Comparison of ENCODE assay signal across 8 mouse cellular contexts in the genomic region with DNA sequence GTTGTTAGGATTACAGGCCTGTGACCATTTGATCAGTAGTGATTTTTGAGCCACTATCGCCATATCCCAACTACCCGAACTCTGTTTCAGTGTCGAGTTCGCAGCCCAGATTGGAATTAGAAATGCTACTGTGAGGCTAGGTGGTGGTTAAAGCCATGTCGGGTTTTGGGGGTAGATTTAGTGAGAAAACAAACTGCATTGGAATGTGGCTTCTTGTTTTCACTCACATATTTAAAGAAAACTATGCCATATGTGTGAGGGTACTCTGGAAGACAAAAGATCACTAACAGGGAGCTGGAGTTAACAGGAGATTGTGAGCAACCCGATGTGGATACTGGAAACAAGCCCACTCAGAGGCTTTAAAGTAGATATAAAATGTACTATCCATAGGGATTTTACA. TPM values are rescaled to one million over a fixed set of nuclear protein-coding genes. Genes with fewer than 3 reads are reported as not detected.
DNase-seq lines count a peak whose midpoint lies in the region; ATAC-seq lines count a peak whose summit lies in the region.

No protein-coding gene starts in this region.

- H3K27me3 ChIP-seq in neural tube, embryonic 11.5 days (ENCODE audit: control insufficient read depth, insufficient read depth, low read length) = no peaks in the 10 kb centered on the region
- H3K27me3 ChIP-seq in forebrain, embryonic 12.5 days = no peaks in the 10 kb centered on the region
- no peaks in the 10 kb centered on the region for H3K27me3 ChIP-seq in limb, embryonic 15.5 days
- H3K27me3 ChIP-seq in stomach, embryonic 15.5 days (replicated peaks) = no peaks in the 10 kb centered on the region

- 10% methylated on average over 6 of the region's 6 CpGs for WGBS in neural tube, embryonic 11.5 days
- 8% methylated on average over 6 of the region's 6 CpGs for WGBS in forebrain, embryonic 12.5 days
- 6% methylated on average over 6 of the region's 6 CpGs for WGBS in limb, embryonic 15.5 days
- WGBS in stomach, embryonic 15.5 days = 5% methylated on average over 6 of the region's 6 CpGs

- ATAC-seq in neural tube, embryonic 11.5 days (ENCODE audit: insufficient read depth, low FRiP score, low TSS enrichment) = no peak
- ATAC-seq in forebrain, embryonic 12.5 days (ENCODE audit: low FRiP score) = no peak
- ATAC-seq in limb, embryonic 15.5 days (ENCODE audit: insufficient number of reproducible peaks, low FRiP score, low TSS enrichment, low read depth) = no peak
- ATAC-seq in stomach, embryonic 15.5 days (ENCODE audit: insufficient read depth, low FRiP score, low read depth) = no peak

- H3K27ac ChIP-seq in neural tube, embryonic 11.5 days (ENCODE audit: low read depth, low read length) = no peak overlapping the region
- H3K27ac ChIP-seq in forebrain, embryonic 12.5 days = no peak overlapping the region
- 0 out of 2 replicates have a peak overlapping the region, but pooled peaks have one; percentile 94 for H3K27ac ChIP-seq in limb, embryonic 15.5 days
- H3K27ac ChIP-seq in stomach, embryonic 15.5 days = no peak overlapping the region

- peak overlapping the region; percentile 92 for H3K9ac ChIP-seq in neural tube, embryonic 11.5 days (ENCODE audit: low read length)
- H3K9ac ChIP-seq in forebrain, embryonic 12.5 days = peak overlapping the region; percentile 92
- H3K9ac ChIP-seq in limb, embryonic 15.5 days = peak overlapping the region; percentile 99
- H3K9ac ChIP-seq in stomach, embryonic 15.5 days = peak overlapping the region; percentile 90; the same call in 1 of the 2 replicates

- peaks cover 10% of the 10 kb centered on the region for H3K36me3 ChIP-seq in neural tube, embryonic 11.5 days (ENCODE audit: control insufficient read depth, insufficient read depth, low read length)
- peaks cover 42% of the 10 kb centered on the region for H3K36me3 ChIP-seq in forebrain, embryonic 12.5 days (replicated peaks)
- H3K36me3 ChIP-seq in limb, embryonic 15.5 days = peaks cover 32% of the 10 kb centered on the region
- peaks cover 17% of the 10 kb centered on the region for H3K36me3 ChIP-seq in stomach, embryonic 15.5 days

- intact Hi-C loops in gastrocnemius, postnatal 14 days (cut with DNase I; ENCODE audit: low total_unique reads) = no loop called here

- peak overlapping the region; percentile 84 for H3K4me3 ChIP-seq in neural tube, embryonic 11.5 days (ENCODE audit: low read depth, low read length)
- peak overlapping the region; percentile 84 for H3K4me3 ChIP-seq in forebrain, embryonic 12.5 days (replicated peaks)
- peak overlapping the region; percentile 91 for H3K4me3 ChIP-seq in limb, embryonic 15.5 days
- peak overlapping the region; percentile 84 for H3K4me3 ChIP-seq in stomach, embryonic 15.5 days (replicated peaks)

- peaks cover 15% of the 10 kb centered on the region; the same call in 1 of the 2 replicates for H3K4me1 ChIP-seq in neural tube, embryonic 11.5 days (ENCODE audit: control insufficient read depth, insufficient read depth, low read length)
- peaks cover 25% of the 10 kb centered on the region for H3K4me1 ChIP-seq in forebrain, embryonic 12.5 days
- peaks cover 12% of the 10 kb centered on the region for H3K4me1 ChIP-seq in limb, embryonic 15.5 days
- peaks cover 11% of the 10 kb centered on the region; the same call in 1 of the 2 replicates for H3K4me1 ChIP-seq in stomach, embryonic 15.5 days

- no peaks in the 10 kb centered on the region for H3K9me3 ChIP-seq in neural tube, embryonic 11.5 days (ENCODE audit: control insufficient read depth, low read length)
- no peaks in the 10 kb centered on the region for H3K9me3 ChIP-seq in forebrain, embryonic 12.5 days
- no peaks in the 10 kb centered on the region for H3K9me3 ChIP-seq in limb, embryonic 15.5 days
- H3K9me3 ChIP-seq in stomach, embryonic 15.5 days = no peaks in the 10 kb centered on the region

- H3K4me2 ChIP-seq in neural tube, embryonic 11.5 days (ENCODE audit: low read depth) = peak overlapping the region; percentile 76
- H3K4me2 ChIP-seq in forebrain, embryonic 12.5 days = peak overlapping the region; percentile 75
- peak overlapping the region; percentile 63 for H3K4me2 ChIP-seq in limb, embryonic 15.5 days
- H3K4me2 ChIP-seq in stomach, embryonic 15.5 days = peak overlapping the region; percentile 54

- DNase-seq in neural tube, embryonic 11.5 days (ENCODE audit: low spot score) = no peak
- DNase-seq in neural tube, embryonic 10.5 days (ENCODE audit: extremely low spot score, low spot score) = no peak
- DNase-seq in yolk sac, embryonic 10.5 days (ENCODE audit: low spot score) = no peak
- no peak for DNase-seq in gastrocnemius, postnatal 14 days
- no peak for DNase-seq in adrenal gland, adult 2 months

RNA-seq across cellular contexts. Expression of gene 4931406C07Rik, which starts 1.0 kb away (rescaled TPM):
- polyA plus RNA-seq in neural tube, embryonic 11.5 days (2014; fragmentation: Nextera tagmentation; extraction: Ambion mirVana) = 6.3 and 7.3 TPM in 2 replicates
- polyA plus RNA-seq in forebrain, embryonic 12.5 days (2016; fragmentation: Nextera tagmentation; extraction: Ambion mirVana) = 7.0 and 8.9 TPM in 2 replicates
- 8.0 and 10.1 TPM in 2 replicates for polyA plus RNA-seq in limb, embryonic 15.5 days (2015; fragmentation: Nextera tagmentation; extraction: Ambion mirVana)
- polyA plus RNA-seq in stomach, embryonic 15.5 days (2015; fragmentation: Nextera tagmentation; extraction: Ambion mirVana) = 8.8 and 10.1 TPM in 2 replicates
- total RNA-seq in gastrocnemius, postnatal 14 days (2021) = 1 to 10 TPM; 5.9 to 6.7 TPM
- total RNA-seq in adrenal gland, adult 2 months (2021) = 100 to 1,000 TPM; 124 to 126 TPM
- 9.8 and 10.6 TPM in 2 replicates for polyA plus RNA-seq in adrenal gland, adult 2 months (2012; rRNA removed)

RNA-seq across cellular contexts. Expression of gene Taf1d, which starts 1.2 kb away (rescaled TPM):
- polyA plus RNA-seq in neural tube, embryonic 11.5 days (2014; fragmentation: Nextera tagmentation; extraction: Ambion mirVana) = 59.7 and 61.1 TPM in 2 replicates
- polyA plus RNA-seq in forebrain, embryonic 12.5 days (2016; fragmentation: Nextera tagmentation; extraction: Ambion mirVana) = 65.4 and 74.9 TPM in 2 replicates
- polyA plus RNA-seq in limb, embryonic 15.5 days (2015; fragmentation: Nextera tagmentation; extraction: Ambion mirVana) = 56.7 and 68.4 TPM in 2 replicates
- polyA plus RNA-seq in stomach, embryonic 15.5 days (2015; fragmentation: Nextera tagmentation; extraction: Ambion mirVana) = 76.6 and 81.1 TPM in 2 replicates
- total RNA-seq in gastrocnemius, postnatal 14 days (2021) = 10 to 100 TPM; 48.3 to 55.4 TPM
- total RNA-seq in adrenal gland, adult 2 months (2021) = 100 to 1,000 TPM in 1 of 2 experiments, 10 to 100 TPM in 1; 76.4 to 128 TPM
- polyA plus RNA-seq in adrenal gland, adult 2 months (2012; rRNA removed) = 2.7 and 3.0 TPM in 2 replicates

RNA-seq across cellular contexts. Expression of gene Med17, which starts 27.5 kb away (rescaled TPM):
- 47.9 and 52.4 TPM in 2 replicates for polyA plus RNA-seq in neural tube, embryonic 11.5 days (2014; fragmentation: Nextera tagmentation; extraction: Ambion mirVana)
- 44.6 and 49.1 TPM in 2 replicates for polyA plus RNA-seq in forebrain, embryonic 12.5 days (2016; fragmentation: Nextera tagmentation; extraction: Ambion mirVana)
- 29.9 and 32.7 TPM in 2 replicates for polyA plus RNA-seq in limb, embryonic 15.5 days (2015; fragmentation: Nextera tagmentation; extraction: Ambion mirVana)
- polyA plus RNA-seq in stomach, embryonic 15.5 days (2015; fragmentation: Nextera tagmentation; extraction: Ambion mirVana) = 31.9 and 33.5 TPM in 2 replicates
- 10 to 100 TPM; 11.0 to 12.2 TPM for total RNA-seq in gastrocnemius, postnatal 14 days (2021)
- total RNA-seq in adrenal gland, adult 2 months (2021) = 10 to 100 TPM; 27.4 to 34.8 TPM
- 31.9 and 32.2 TPM in 2 replicates for polyA plus RNA-seq in adrenal gland, adult 2 months (2012; rRNA removed)

RNA-seq across cellular contexts. Expression of gene Cep295, which starts 50.3 kb away (rescaled TPM):
- polyA plus RNA-seq in neural tube, embryonic 11.5 days (2014; fragmentation: Nextera tagmentation; extraction: Ambion mirVana) = 18.1 and 21.0 TPM in 2 replicates
- polyA plus RNA-seq in forebrain, embryonic 12.5 days (2016; fragmentation: Nextera tagmentation; extraction: Ambion mirVana) = 23.5 and 27.2 TPM in 2 replicates
- polyA plus RNA-seq in limb, embryonic 15.5 days (2015; fragmentation: Nextera tagmentation; extraction: Ambion mirVana) = 11.3 and 13.5 TPM in 2 replicates
- polyA plus RNA-seq in stomach, embryonic 15.5 days (2015; fragmentation: Nextera tagmentation; extraction: Ambion mirVana) = 14.2 and 14.3 TPM in 2 replicates
- total RNA-seq in gastrocnemius, postnatal 14 days (2021) = 1 to 10 TPM; 7.4 TPM
- 10 to 100 TPM in 1 of 2 experiments, 1 to 10 TPM in 1; 9.2 to 13.8 TPM for total RNA-seq in adrenal gland, adult 2 months (2021)
- polyA plus RNA-seq in adrenal gland, adult 2 months (2012; rRNA removed) = 0.82 and 1.1 TPM in 2 replicates

Comparison
In these comparisons a context has a peak if more than half of its experiments do, and no peak if none do; other contexts are left out.
1. RNA of gene Taf1d, which starts 1.2 kb away (polyA plus RNA-seq): 76.6 to 81.1 TPM in stomach, embryonic 15.5 days, 65.4 to 74.9 TPM in forebrain, embryonic 12.5 days, 56.7 to 68.4 TPM in limb, embryonic 15.5 days and 59.7 to 61.1 TPM in neural tube, embryonic 11.5 days; 2.7 to 3.0 TPM in adrenal gland, adult 2 months; every median in the first group is over 10 times any median in the second.
2. Peak in every context shown above with its lines, with median percentiles within 50 percentile points of each other: H3K4me2 ChIP-seq, H3K4me3 ChIP-seq and H3K9ac ChIP-seq.